ENCODE assay signal across 21 mouse cellular contexts in the genomic region with DNA sequence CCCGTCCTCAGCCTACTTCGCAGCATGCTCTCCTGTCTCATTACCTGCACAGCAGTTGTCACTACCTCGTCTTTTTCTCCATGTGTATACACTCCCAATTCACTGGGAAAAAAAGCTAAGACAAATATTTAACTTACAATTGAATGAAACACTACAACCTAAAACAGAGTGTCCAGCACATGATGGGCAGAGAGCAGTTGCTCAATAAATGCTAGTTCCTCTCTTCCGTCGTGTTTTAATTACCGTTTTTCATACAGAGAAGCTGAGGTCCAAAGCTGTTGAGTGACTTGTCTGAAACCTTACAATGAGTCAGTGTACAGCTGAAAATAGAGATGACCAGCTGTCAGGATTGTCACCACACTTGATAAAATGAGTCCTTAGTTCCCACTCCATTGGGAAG. TPM values are rescaled to one million over a fixed set of nuclear protein-coding genes. Genes with fewer than 3 reads are reported as not detected.
DNase-seq lines count a peak whose midpoint lies in the region; ATAC-seq and TF ChIP-seq lines count a peak whose summit lies in the region.
"Had no signal": no experiment of that assay in that cellular context is flagged by ENCODE, and none has a peak within 500 bp of the region (broad histone marks: within the 10 kb centered on the region; RNA-seq: fewer than 3 reads in every experiment).

No protein-coding gene starts in this region.

- no peak for TF ChIP-seq EP300 in liver, postnatal 0 days (IDR thresholded peaks at IDR 0.05; ENCODE audit: low read depth)

- 0 out of 2 replicates have a peak, but pooled peaks have one; percentile 32 for ATAC-seq in liver, postnatal 0 days
- no peak for ATAC-seq in liver, embryonic 12.5 days
- peak; percentile 50 for ATAC-seq in granulocyte monocyte progenitor cell, adult 5-6 weeks (replicated peaks; ENCODE audit: poor library complexity, severe bottlenecking)
- ATAC-seq in monocyte, adult 5-6 weeks (replicated peaks; ENCODE audit: insufficient number of reproducible peaks, low FRiP score, low TSS enrichment, poor library complexity, severe bottlenecking): peak; percentile 46
- ATAC-seq: forebrain, embryonic 14.5 days had no signal

- H3K4me3 ChIP-seq in liver, postnatal 0 days (ENCODE audit: low read depth, low read length): no peak overlapping the region
- no peak overlapping the region for H3K4me3 ChIP-seq in liver, embryonic 12.5 days
- H3K4me3 ChIP-seq: embryonic facial prominence, embryonic 15.5 days; erythroblast, embryonic 14.5 days; forebrain, embryonic 10.5 days; gastrocnemius, adult 2 months; hindbrain, embryonic 13.5 days had no signal

- H3K4me1 ChIP-seq in liver, postnatal 0 days (ENCODE audit: insufficient read depth): peaks cover 27% of the 10 kb centered on the region
- peaks cover 12% of the 10 kb centered on the region for H3K4me1 ChIP-seq in liver, embryonic 12.5 days
- H3K4me1 ChIP-seq: forebrain, embryonic 10.5 days; hindbrain, embryonic 13.5 days had no signal

- no peak overlapping the region for H3K4me2 ChIP-seq in liver, postnatal 0 days (ENCODE audit: low read depth, low read length)
- H3K4me2 ChIP-seq in liver, embryonic 12.5 days: no peak overlapping the region
- H3K4me2 ChIP-seq: embryonic facial prominence, embryonic 15.5 days; hindbrain, embryonic 13.5 days had no signal

- no peaks in the 10 kb centered on the region for H3K36me3 ChIP-seq in liver, postnatal 0 days (replicated peaks; ENCODE audit: insufficient read depth, low read length)
- H3K36me3 ChIP-seq in liver, embryonic 12.5 days: no peaks in the 10 kb centered on the region
- H3K36me3 ChIP-seq: embryonic facial prominence, embryonic 15.5 days; forebrain, embryonic 10.5 days; hindbrain, embryonic 13.5 days had no signal

- H3K27me3 ChIP-seq in liver, postnatal 0 days (ENCODE audit: insufficient read depth, low read length): 0 out of 2 replicates have a peak, but pooled peaks cover 6% of the 10 kb centered on the region
- H3K27me3 ChIP-seq in liver, embryonic 12.5 days (replicated peaks): peaks cover 20% of the 10 kb centered on the region
- H3K27me3 ChIP-seq: embryonic facial prominence, embryonic 15.5 days had no signal

- H3K27ac ChIP-seq in liver, postnatal 0 days (ENCODE audit: low read depth): 0 out of 2 replicates have a peak overlapping the region, but pooled peaks have one; percentile 22
- H3K27ac ChIP-seq in liver, embryonic 12.5 days: no peak overlapping the region
- H3K27ac ChIP-seq: embryonic facial prominence, embryonic 15.5 days; forebrain, embryonic 10.5 days; hindbrain, embryonic 13.5 days had no signal

- H3K9me3 ChIP-seq in liver, postnatal 0 days (ENCODE audit: low read length): no peaks in the 10 kb centered on the region
- H3K9me3 ChIP-seq in liver, embryonic 12.5 days (replicated peaks): no peaks in the 10 kb centered on the region
- H3K9me3 ChIP-seq: embryonic facial prominence, embryonic 15.5 days; forebrain, embryonic 10.5 days; hindbrain, embryonic 13.5 days had no signal

- TF ChIP-seq CTCF in liver, postnatal 0 days (IDR thresholded peaks at IDR 0.05; ENCODE audit: low read depth): no peak

- no peak overlapping the region for H3K9ac ChIP-seq in liver, postnatal 0 days (replicated peaks)
- H3K9ac ChIP-seq in liver, embryonic 12.5 days: no peak overlapping the region
- H3K9ac ChIP-seq: embryonic facial prominence, embryonic 15.5 days; hindbrain, embryonic 13.5 days had no signal

- WGBS in liver, postnatal 0 days (ENCODE audit: insufficient replicate concordance): 47% methylated on average over 6 of the region's 6 CpGs
- 64% methylated on average over 6 of the region's 6 CpGs for WGBS in liver, embryonic 12.5 days (ENCODE audit: insufficient replicate concordance)

- no peak for DNase-seq in liver, postnatal 0 days
- peak; percentile 55 for DNase-seq in 416B (ENCODE audit: low read depth)
- DNase-seq in layer of hippocampus, adult 9-10 months (ENCODE audit: low spot score): no peak
- DNase-seq in heart, postnatal 14 days: no peak
- DNase-seq: adrenal gland, postnatal 14 days; cerebellum, adult 11 months; cerebellum, adult 8-10 months; cerebellum, postnatal 14 days; embryo, embryonic 11 days; gastrocnemius, adult 2 months; gastrocnemius, postnatal 25 days; heart, adult 11 months; heart, postnatal 10 days had no signal

- intact Hi-C loops in heart, postnatal 14 days (cut with DNase I): loop anchor here (5.0 kb wide), 1 partner anchor 34 kb away; no protein-coding TSS in a partner anchor

RNA-seq across cellular contexts. Expression of a gene that starts 6.9 kb away (rescaled TPM):
- 165 and 170 TPM in 2 replicates for polyA plus RNA-seq in liver, postnatal 0 days (2015; fragmentation: Nextera tagmentation; extraction: Ambion mirVana)
- 194 and 195 TPM in 2 replicates for polyA plus RNA-seq in liver, embryonic 12.5 days (2016; fragmentation: Nextera tagmentation; extraction: Ambion mirVana)
- 278 and 296 TPM in 2 replicates for total RNA-seq in granulocyte monocyte progenitor cell, adult 5-6 weeks (2014; fragmentation: Nextera tagmentation)
- total RNA-seq in granulocyte monocyte progenitor cell, adult 5-6 weeks (2017): 176 and 201 TPM in 2 replicates
- 92.0 to 115 TPM (median 97.4 TPM) in 3 replicates for total RNA-seq in monocyte, adult 5-6 weeks (2017)
- 100 to 1,000 TPM; 150 to 157 TPM for total RNA-seq in heart, postnatal 14 days (2021)

RNA-seq across cellular contexts. Expression of a gene that starts 42.4 kb away (rescaled TPM):
- polyA plus RNA-seq in liver, postnatal 0 days (2015; fragmentation: Nextera tagmentation; extraction: Ambion mirVana): 4.1 and 4.5 TPM in 2 replicates
- 11.6 and 12.1 TPM in 2 replicates for polyA plus RNA-seq in liver, embryonic 12.5 days (2016; fragmentation: Nextera tagmentation; extraction: Ambion mirVana)
- total RNA-seq in granulocyte monocyte progenitor cell, adult 5-6 weeks (2014; fragmentation: Nextera tagmentation): 33.1 and 44.6 TPM in 2 replicates
- 24.1 and 26.6 TPM in 2 replicates for total RNA-seq in granulocyte monocyte progenitor cell, adult 5-6 weeks (2017)
- total RNA-seq in monocyte, adult 5-6 weeks (2017): 30.4 to 50.6 TPM (median 33.8 TPM) in 3 replicates
- 10 to 100 TPM; 75.6 to 75.8 TPM for total RNA-seq in heart, postnatal 14 days (2021)
